Mouse (Mus musculus): ENCODE measurements at regions not wholly inside any gene's neighbourhood (a gene's known extent, or its start where the extent isn't known, plus 50 kb on each side); places are given as distances from the start of the nearest gene placed in this dataset.

DNA sequence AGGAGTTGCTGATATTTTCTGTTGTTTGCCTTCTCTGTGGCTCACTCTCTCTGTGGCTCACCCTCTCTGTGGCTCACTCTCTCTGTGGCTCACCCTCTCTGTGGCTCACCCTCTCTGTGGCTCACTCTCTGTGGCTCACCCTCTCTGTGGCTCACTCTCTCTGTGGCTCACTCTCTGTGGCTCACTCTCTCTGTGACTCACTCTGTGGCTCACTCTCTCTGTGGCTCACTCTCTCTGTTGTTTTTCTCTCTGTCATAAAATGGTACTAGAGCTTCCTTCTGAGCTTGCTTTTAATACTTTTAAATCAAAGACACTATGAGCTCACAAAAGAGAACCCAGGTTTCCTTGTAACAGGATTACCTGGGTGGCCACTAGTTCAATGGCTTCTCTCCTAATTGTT is 320.3 kb downstream of the Insig2 start:
- H3K27ac ChIP-seq (ENCODE audit: insufficient read depth, low read depth, low read length), result no peak overlapping the region
- H3K4me3 ChIP-seq (ENCODE audit: insufficient read depth, low read length), result no peak overlapping the region
- TF ChIP-seq CTCF (IDR thresholded peaks at IDR 0.05; ENCODE audit: low read depth, low read length), result no peak
- no peak for TF ChIP-seq POLR2A (IDR thresholded peaks at IDR 0.05; ENCODE audit: borderline replicate concordance, low read depth, low read length)
- no peaks in the 10 kb centered on the region for H3K4me1 ChIP-seq (ENCODE audit: control insufficient read depth, insufficient read depth, low read length)

DNA sequence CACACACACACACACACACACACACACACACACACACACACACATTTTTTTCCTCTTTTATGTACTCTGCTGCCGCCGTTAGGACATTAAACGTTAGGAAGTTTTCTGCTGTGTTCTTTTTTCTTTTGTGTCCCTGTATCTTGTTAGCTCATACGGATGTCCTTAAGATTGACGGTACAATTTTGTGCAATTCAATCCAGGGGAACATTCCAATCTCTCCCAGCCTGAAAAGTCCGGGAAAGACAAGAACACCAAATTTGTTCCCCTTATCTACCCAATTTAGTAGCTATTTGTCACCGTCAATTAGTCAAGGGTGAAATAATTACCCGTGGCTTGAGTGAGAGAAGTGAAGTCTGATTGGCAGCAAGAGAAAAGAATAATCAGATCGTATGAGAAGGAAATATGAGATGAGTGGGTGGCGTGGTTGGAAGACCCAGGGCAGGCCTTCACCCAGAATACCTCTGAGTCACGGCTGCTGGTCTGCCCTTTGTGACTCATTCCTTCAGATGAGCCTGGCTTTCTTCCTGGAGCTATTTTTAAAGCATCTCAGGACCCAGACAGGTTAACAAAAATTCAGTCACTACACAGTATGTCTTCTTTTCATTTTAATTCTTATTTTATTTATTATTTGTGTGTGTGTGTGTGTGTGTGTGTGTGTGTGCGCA is 318.4 kb downstream of the Insig2 start:
- H3K4me1 ChIP-seq (ENCODE audit: control insufficient read depth, insufficient read depth, low read length), result no peaks in the 10 kb centered on the region
- TF ChIP-seq CTCF (IDR thresholded peaks at IDR 0.05; ENCODE audit: low read depth, low read length) (no peak), POLR2A (IDR thresholded peaks at IDR 0.05; ENCODE audit: borderline replicate concordance, low read depth, low read length) (no peak)
- no peak overlapping the region for H3K27ac ChIP-seq (ENCODE audit: insufficient read depth, low read depth, low read length)
- H3K4me3 ChIP-seq (ENCODE audit: insufficient read depth, low read length), result no peak overlapping the region

DNA sequence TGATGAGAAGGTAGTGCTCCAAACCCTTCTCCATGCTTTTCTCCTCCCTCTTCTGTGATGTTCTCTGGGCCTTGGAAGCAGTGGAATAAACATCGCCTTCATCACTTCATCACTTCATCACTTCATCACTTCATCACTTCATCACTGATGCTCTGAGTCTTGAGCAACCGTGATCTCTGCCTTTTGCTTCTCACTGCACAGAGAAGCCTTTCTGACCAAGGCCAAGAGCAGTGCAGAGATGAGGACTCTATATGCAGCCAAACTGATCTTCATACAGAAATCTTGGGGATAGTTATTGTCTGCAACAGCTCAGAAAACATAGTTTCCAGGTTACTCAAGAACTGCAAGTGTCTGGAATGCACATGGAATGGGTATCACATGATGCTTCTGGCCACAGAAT is 303.0 kb downstream of the Insig2 start:
- TF ChIP-seq CTCF (IDR thresholded peaks at IDR 0.05; ENCODE audit: low read depth, low read length) (no peak), POLR2A (IDR thresholded peaks at IDR 0.05; ENCODE audit: borderline replicate concordance, low read depth, low read length) (no peak)
- Histone ChIP-seq H3K27ac (ENCODE audit: insufficient read depth, low read depth, low read length) (no peak overlapping the region), H3K4me3 (ENCODE audit: insufficient read depth, low read length) (no peak overlapping the region), H3K4me1 (ENCODE audit: control insufficient read depth, insufficient read depth, low read length) (no peaks in the 10 kb centered on the region)

DNA sequence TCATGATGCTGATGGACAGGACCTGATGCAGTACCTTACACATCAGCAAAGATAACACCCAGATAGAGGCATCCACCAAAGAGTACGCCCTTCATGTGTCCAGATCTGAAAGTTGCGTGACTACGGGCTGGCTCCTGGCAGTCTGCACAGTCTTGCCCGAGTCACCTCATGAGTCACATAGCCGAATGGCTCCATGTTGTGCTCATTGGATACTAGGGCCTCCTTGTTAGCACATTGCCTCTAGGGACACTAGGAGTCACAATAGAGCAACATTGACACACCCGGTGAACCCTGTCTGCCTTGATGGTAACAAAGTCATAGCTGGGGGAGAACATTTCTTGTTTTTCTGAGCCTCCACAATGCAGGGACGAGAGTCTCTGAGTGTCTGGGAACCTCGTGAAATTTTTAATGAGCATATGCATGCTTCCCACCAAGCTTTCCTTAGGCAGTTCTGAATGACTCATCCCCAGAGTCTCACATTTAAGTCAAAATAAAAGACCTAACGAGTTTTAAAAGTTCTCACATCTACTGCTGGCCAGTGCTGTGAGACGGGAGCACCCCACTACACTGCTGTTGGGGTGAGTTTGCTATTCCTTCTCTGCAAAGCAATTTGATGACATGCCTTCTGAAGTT is 297.5 kb downstream of the Insig2 start:
- Histone ChIP-seq H3K4me1 (ENCODE audit: control insufficient read depth, insufficient read depth, low read length) (no peaks in the 10 kb centered on the region), H3K27ac (ENCODE audit: insufficient read depth, low read depth, low read length) (no peak overlapping the region), H3K4me3 (ENCODE audit: insufficient read depth, low read length) (no peak overlapping the region)
- TF ChIP-seq CTCF (IDR thresholded peaks at IDR 0.05; ENCODE audit: low read depth, low read length) (no peak), POLR2A (IDR thresholded peaks at IDR 0.05; ENCODE audit: borderline replicate concordance, low read depth, low read length) (no peak)

DNA sequence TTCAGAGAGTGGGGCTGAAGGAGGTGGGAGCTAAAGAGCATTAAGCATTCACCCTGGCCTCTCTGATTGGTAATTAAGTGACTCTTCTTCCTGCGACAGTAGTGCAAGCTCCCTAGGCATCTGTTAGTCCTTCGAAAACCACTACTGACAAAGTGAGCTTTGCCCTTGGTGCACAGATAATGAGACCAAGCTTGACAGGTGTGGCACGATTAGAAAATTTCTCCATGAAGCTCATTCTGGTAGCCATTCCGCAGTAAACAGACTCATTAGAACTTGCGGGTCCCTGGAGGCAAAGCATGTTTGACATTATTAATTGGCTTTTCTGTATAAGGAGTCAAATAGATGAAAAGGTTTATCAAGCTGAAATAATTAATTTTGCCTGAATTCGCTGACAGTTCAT is 285.8 kb downstream of the Insig2 start:
- H3K4me1 ChIP-seq (ENCODE audit: control insufficient read depth, insufficient read depth, low read length), result no peaks in the 10 kb centered on the region
- no peak overlapping the region for H3K27ac ChIP-seq (ENCODE audit: insufficient read depth, low read depth, low read length)
- TF ChIP-seq POLR2A (IDR thresholded peaks at IDR 0.05; ENCODE audit: borderline replicate concordance, low read depth, low read length) (no peak), CTCF (IDR thresholded peaks at IDR 0.05; ENCODE audit: low read depth, low read length) (no peak)
- H3K4me3 ChIP-seq (ENCODE audit: insufficient read depth, low read length), result no peak overlapping the region

DNA sequence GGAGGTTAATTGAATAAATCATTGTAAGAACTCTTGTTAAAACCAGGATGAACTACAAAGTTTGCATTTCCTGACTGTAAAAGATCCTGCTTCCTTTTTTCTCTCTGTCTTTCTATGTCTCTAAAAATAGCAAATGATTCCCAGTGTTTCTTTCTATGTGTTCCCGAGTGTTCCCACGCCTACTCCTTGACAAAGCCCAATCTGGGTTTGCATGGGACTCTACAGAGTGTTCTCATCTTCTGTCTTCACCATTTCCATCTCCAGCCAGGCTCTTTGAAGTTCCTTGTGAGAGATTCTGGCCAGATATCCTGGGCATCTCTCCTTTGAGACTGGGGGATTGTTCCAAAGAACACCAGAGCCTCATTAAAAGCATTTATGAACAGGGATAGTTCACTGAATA is 285.0 kb downstream of the Insig2 start:
- H3K4me1 ChIP-seq (ENCODE audit: control insufficient read depth, insufficient read depth, low read length), result no peaks in the 10 kb centered on the region
- TF ChIP-seq CTCF (IDR thresholded peaks at IDR 0.05; ENCODE audit: low read depth, low read length) (no peak), POLR2A (IDR thresholded peaks at IDR 0.05; ENCODE audit: borderline replicate concordance, low read depth, low read length) (no peak)
- no peak overlapping the region for H3K27ac ChIP-seq (ENCODE audit: insufficient read depth, low read depth, low read length)
- H3K4me3 ChIP-seq (ENCODE audit: insufficient read depth, low read length), result no peak overlapping the region

DNA sequence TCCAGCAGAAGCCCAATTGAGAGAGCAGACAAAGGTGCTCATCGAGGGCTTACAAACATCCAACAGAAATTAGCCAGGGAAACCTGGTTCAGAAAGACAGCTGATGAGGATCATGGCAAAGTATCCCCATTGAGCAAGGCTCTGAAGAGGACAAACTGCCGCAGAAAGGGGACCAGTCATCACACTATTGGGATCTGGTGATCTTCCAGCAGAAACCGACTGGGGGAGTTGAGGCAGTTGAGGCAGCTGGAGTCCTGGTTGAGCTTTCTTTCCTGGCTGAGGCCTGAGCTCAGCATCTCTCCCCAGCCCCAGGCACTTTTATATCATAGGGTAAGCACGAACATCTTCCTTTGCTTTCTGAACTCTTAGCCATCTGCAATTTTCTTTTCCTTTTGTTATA is 282.7 kb downstream of the Insig2 start:
- Histone ChIP-seq H3K27ac (ENCODE audit: insufficient read depth, low read depth, low read length) (no peak overlapping the region), H3K4me1 (ENCODE audit: control insufficient read depth, insufficient read depth, low read length) (no peaks in the 10 kb centered on the region), H3K4me3 (ENCODE audit: insufficient read depth, low read length) (no peak overlapping the region)
- TF ChIP-seq POLR2A (IDR thresholded peaks at IDR 0.05; ENCODE audit: borderline replicate concordance, low read depth, low read length), result no peak

DNA sequence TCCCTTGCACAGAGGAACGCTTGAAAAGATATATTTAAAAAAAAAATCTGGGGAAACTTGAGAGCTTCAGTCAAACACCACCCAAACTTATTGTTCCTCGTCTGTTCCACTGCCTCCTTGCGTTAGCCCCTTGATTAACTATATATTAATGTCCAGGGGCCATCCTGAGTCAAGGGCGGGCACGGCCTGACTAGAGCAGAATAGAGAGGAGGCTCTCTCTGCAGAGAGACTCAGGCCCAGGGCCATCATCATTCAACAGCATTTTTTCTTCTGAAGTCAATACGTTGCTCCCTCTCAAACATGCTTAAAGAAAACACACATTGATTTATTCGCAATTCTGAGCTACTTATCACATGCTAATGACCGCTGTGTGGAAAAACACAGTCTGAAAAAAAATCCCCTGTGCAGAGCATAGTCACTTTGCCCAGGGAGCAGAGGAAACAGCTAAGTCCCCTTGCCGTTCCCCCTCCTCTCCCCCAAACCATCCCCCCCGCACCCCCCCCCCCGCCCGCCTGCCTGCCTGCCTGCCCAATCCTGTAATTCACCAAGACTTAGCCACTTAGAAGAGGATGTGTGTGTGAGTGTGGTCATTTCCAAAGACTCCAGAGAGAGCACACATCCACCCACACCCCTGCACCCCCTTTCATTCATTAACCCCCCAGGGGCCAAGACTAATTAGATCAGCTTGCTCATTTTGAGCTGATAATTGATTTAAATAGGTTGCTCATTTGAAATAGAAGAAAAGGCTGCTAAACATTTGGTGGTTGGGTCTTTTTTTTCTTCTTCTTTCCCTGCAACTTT is 281.5 kb downstream of the Insig2 start:
- Histone ChIP-seq H3K4me1 (ENCODE audit: control insufficient read depth, insufficient read depth, low read length) (no peaks in the 10 kb centered on the region), H3K4me3 (ENCODE audit: insufficient read depth, low read length) (no peak overlapping the region), H3K27ac (ENCODE audit: insufficient read depth, low read depth, low read length) (no peak overlapping the region)
- TF ChIP-seq CTCF (IDR thresholded peaks at IDR 0.05; ENCODE audit: low read depth, low read length) (no peak), POLR2A (IDR thresholded peaks at IDR 0.05; ENCODE audit: borderline replicate concordance, low read depth, low read length) (no peak)

DNA sequence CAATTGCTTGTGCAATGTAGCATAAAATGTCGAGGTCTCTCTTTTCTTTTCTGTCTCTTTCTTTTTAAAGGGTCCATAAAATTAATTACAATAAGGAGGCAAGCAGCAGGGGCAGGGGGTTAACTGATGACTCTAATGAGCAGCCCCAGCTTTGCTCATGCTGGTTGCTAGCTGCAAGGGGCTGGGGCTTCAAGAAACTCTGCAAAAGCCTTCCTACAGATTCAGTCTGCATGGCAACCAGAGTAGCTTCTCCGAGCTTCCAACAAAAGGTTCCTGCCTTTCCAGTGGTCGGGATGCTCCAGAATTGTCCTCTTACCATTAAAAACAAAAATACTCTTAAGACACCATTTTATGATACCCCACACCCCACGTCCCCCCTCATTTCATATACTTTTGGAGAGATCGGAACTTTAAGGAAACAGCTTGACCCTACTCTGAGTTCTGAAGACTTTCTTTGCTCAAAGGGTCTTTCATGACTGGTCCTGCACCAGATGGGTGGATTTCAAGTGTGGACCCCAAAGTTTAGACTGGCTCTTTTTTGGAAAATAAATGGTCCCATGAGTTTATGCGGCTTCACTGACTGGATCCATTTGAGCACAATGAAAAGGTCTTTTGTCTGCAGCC is 280.8 kb downstream of the Insig2 start:
- no peak for TF ChIP-seq POLR2A (IDR thresholded peaks at IDR 0.05; ENCODE audit: borderline replicate concordance, low read depth, low read length)
- TF ChIP-seq CTCF (IDR thresholded peaks at IDR 0.05; ENCODE audit: low read depth, low read length), result no peak

DNA sequence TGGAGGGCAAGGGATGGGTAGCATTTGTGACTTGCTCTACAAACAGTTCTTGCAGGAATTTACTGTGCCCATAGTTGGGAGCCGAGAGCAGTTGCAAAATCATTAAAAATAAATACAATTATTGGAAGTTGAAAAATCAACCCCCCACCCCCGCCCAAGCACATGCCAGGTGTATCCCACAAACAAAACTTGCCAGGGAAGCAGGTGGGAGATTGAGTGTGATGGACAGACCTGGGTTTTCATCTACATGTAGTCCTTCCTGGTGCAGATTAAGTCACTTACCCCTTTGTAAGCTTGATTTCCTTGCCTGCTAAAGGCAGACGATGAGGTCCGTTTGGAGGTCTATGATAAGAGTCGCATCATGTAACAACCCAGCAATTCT is 280.3 kb downstream of the Insig2 start:
- H3K27ac ChIP-seq (ENCODE audit: insufficient read depth, low read depth, low read length), result no peak overlapping the region
- H3K4me3 ChIP-seq (ENCODE audit: insufficient read depth, low read length), result no peak overlapping the region
- TF ChIP-seq POLR2A (IDR thresholded peaks at IDR 0.05; ENCODE audit: borderline replicate concordance, low read depth, low read length) (no peak), CTCF (IDR thresholded peaks at IDR 0.05; ENCODE audit: low read depth, low read length) (no peak)
- no peaks in the 10 kb centered on the region for H3K4me1 ChIP-seq (ENCODE audit: control insufficient read depth, insufficient read depth, low read length)

More for the DNA sequence above, 280.8 kb downstream of the Insig2 start:
- Histone ChIP-seq H3K4me1 (ENCODE audit: control insufficient read depth, insufficient read depth, low read length) (no peaks in the 10 kb centered on the region), H3K27ac (ENCODE audit: insufficient read depth, low read depth, low read length) (no peak overlapping the region), H3K4me3 (ENCODE audit: insufficient read depth, low read length) (no peak overlapping the region)

All from bone marrow macrophage, adult 2 months (primary cell).